Mouse (Mus musculus) CH12.LX (cell line): Measurements from ENCODE around the gene Fam120c. TPM values are rescaled to one million over a fixed set of nuclear protein-coding genes. Genes with fewer than 3 reads are reported as not detected.

Experiments used
- DNase-seq: peaks from one replicate; pipeline ENCODE4 v3.0.0-alpha.2; 2013; ENCODE audit errors: extremely low read depth
- H3K27ac ChIP-seq: 2 replicates; pipeline ENCODE4 v1.5.1; 2012; ENCODE audit warnings: low read depth, mild to moderate bottlenecking, control low read depth, moderate library complexity; ENCODE audit not compliant: insufficient read depth
- H3K27me3 ChIP-seq: replicated peaks from 2 replicates; pipeline ENCODE3; 2012; ENCODE audit warnings: inconsistent platforms
- H3K36me3 ChIP-seq, 2 experiments: replicated peaks in 1 of 2; 2 replicates each; pipeline versions ENCODE3 to v1.6.1; 2012; ENCODE audit warnings: inconsistent platforms in 1 of 2, low read length in 1 of 2, mild to moderate bottlenecking in 1 of 2, mixed read lengths in 1 of 2, moderate library complexity in 1 of 2; ENCODE audit not compliant: control insufficient read depth in 1 of 2, insufficient read depth in 1 of 2
- H3K4me1 ChIP-seq, 2 experiments: 2 replicates each; pipeline ENCODE4 v1.6.1; 2012; ENCODE audit warnings: inconsistent platforms in 1 of 2, moderate library complexity in 1 of 2; ENCODE audit not compliant: insufficient read depth in 2 of 2, control insufficient read depth in 1 of 2
- H3K4me2 ChIP-seq: 2 replicates; pipeline ENCODE4 v1.6.1; 2012; ENCODE audit warnings: low read depth, mild to moderate bottlenecking, control low read depth; ENCODE audit not compliant: poor library complexity, insufficient read depth, severe bottlenecking
- H3K4me3 ChIP-seq, 3 experiments: fragments of 150-350 bp in 1 of 3; sonication (generic) in 1 of 3; replicated peaks in 1 of 3; 2 replicates each; pipeline versions ENCODE3 to v1.5.1; 2011 to 2012; ENCODE audit warnings: low read depth in 2 of 3, low read length in 2 of 3, mild to moderate bottlenecking in 2 of 3, moderate library complexity in 2 of 3, control low read depth in 1 of 3, improper control_type of control experiment in 1 of 3, inconsistent platforms in 1 of 3, mixed read lengths in 1 of 3; ENCODE audit not compliant: poor library complexity in 1 of 3
- H3K79me2 ChIP-seq: replicated peaks from 2 replicates; pipeline ENCODE4 v1.6.1; 2012; ENCODE audit warnings: mild to moderate bottlenecking, moderate library complexity; ENCODE audit not compliant: control insufficient read depth, poor library complexity, insufficient read depth, severe bottlenecking; ENCODE audit errors: extremely low read depth
- H3K9ac ChIP-seq: 2 replicates; pipeline ENCODE4 v1.6.1; 2012; ENCODE audit warnings: low read depth, mild to moderate bottlenecking, control low read depth, moderate library complexity; ENCODE audit not compliant: insufficient read depth
- H3K9me3 ChIP-seq: replicated peaks from 2 replicates; pipeline ENCODE3; 2012; ENCODE audit warnings: low read length, inconsistent platforms, mixed read lengths
- CHD1 ChIP-seq: IDR thresholded peaks from 2 replicates; pipeline ENCODE4 v1.6.1; 2012; ENCODE audit warnings: low read depth, low read length, improper control_type of control experiment, inconsistent platforms
- CHD2 ChIP-seq: IDR thresholded peaks from 2 replicates; pipeline ENCODE4 v1.6.1; 2011; ENCODE audit warnings: low read length, improper control_type of control experiment
- E2F4 ChIP-seq: IDR thresholded peaks from 2 replicates; pipeline ENCODE4 v1.6.1; 2011; ENCODE audit warnings: low read depth, low read length, improper control_type of control experiment; ENCODE audit not compliant: insufficient replicate concordance
- ELF1 ChIP-seq: IDR thresholded peaks from 2 replicates; pipeline ENCODE4 v1.6.1; 2014; ENCODE audit warnings: low read depth, mild to moderate bottlenecking, inconsistent platforms, low read length, improper control_type of control experiment
- EP300 ChIP-seq: IDR thresholded peaks from 2 replicates; pipeline ENCODE4 v1.6.1; 2011; ENCODE audit warnings: low read length, improper control_type of control experiment
- ETS1 ChIP-seq: conservative IDR thresholded peaks from 2 replicates; pipeline ENCODE4 v1.6.1; 2012; ENCODE audit warnings: low read depth, mild to moderate bottlenecking, inconsistent platforms, low read length, improper control_type of control experiment, moderate library complexity
- HCFC1 ChIP-seq: IDR thresholded peaks from 2 replicates; pipeline ENCODE4 v1.6.1; 2012; ENCODE audit warnings: low read depth, mild to moderate bottlenecking, inconsistent platforms, low read length, improper control_type of control experiment
- IRF4 ChIP-seq: IDR thresholded peaks from 2 replicates; pipeline ENCODE4 v1.6.1; 2014; ENCODE audit warnings: low read depth, mild to moderate bottlenecking, inconsistent platforms, low read length, improper control_type of control experiment
- KAT2A ChIP-seq: IDR thresholded peaks from 2 replicates; pipeline ENCODE4 v1.6.1; 2012; ENCODE audit warnings: low read length, improper control_type of control experiment, inconsistent platforms; ENCODE audit not compliant: insufficient replicate concordance
- MAFK ChIP-seq: IDR thresholded peaks from 2 replicates; pipeline ENCODE4 v1.6.1; 2011; ENCODE audit warnings: low read length, improper control_type of control experiment; ENCODE audit not compliant: insufficient replicate concordance
- MAZ ChIP-seq: IDR thresholded peaks from 2 replicates; pipeline ENCODE4 v1.6.1; 2012; ENCODE audit warnings: low read depth, mild to moderate bottlenecking, inconsistent platforms, low read length, improper control_type of control experiment, moderate library complexity
- MEF2A ChIP-seq: IDR thresholded peaks from 2 replicates; pipeline ENCODE4 v1.6.1; 2014; ENCODE audit warnings: low read depth, mild to moderate bottlenecking, inconsistent platforms, low read length, improper control_type of control experiment, borderline replicate concordance
- MXI1 ChIP-seq: IDR thresholded peaks from 2 replicates; pipeline ENCODE4 v1.6.1; 2011; ENCODE audit warnings: mild to moderate bottlenecking, low read depth, low read length, improper control_type of control experiment
- NELFE ChIP-seq: IDR thresholded peaks from 2 replicates; pipeline ENCODE4 v1.6.1; 2011; ENCODE audit warnings: low read depth, low read length, improper control_type of control experiment
- NRF1 ChIP-seq: IDR thresholded peaks from 2 replicates; pipeline ENCODE4 v1.6.1; 2014; ENCODE audit warnings: low read depth, mild to moderate bottlenecking, inconsistent platforms, low read length, improper control_type of control experiment, moderate library complexity
- POLR2A ChIP-seq: IDR thresholded peaks from 2 replicates; pipeline ENCODE4 v1.6.1; 2011; ENCODE audit warnings: low read depth, mild to moderate bottlenecking, improper control_type of control experiment, low read length
- POLR2AphosphoS2 ChIP-seq: IDR thresholded peaks from 2 replicates; pipeline ENCODE4 v1.6.1; 2011; ENCODE audit warnings: low read depth, low read length, improper control_type of control experiment
- RAD21 ChIP-seq: IDR thresholded peaks from 2 replicates; pipeline ENCODE4 v1.6.1; 2011; ENCODE audit warnings: low read depth, mild to moderate bottlenecking, low read length, improper control_type of control experiment, moderate library complexity
- SIN3A ChIP-seq: IDR thresholded peaks from 2 replicates; pipeline ENCODE4 v1.6.1; 2012; ENCODE audit warnings: low read length, improper control_type of control experiment, inconsistent platforms
- TBP ChIP-seq: conservative IDR thresholded peaks from 2 replicates; pipeline ENCODE4 v1.6.1; 2011; ENCODE audit warnings: low read depth, low read length, improper control_type of control experiment
- UBTF ChIP-seq: IDR thresholded peaks from 2 replicates; pipeline ENCODE4 v1.6.1; 2012; ENCODE audit warnings: low read depth, mild to moderate bottlenecking, inconsistent platforms, low read length, improper control_type of control experiment, moderate library complexity
- USF1 ChIP-seq: IDR thresholded peaks from 2 replicates; pipeline ENCODE4 v1.6.1; 2014; ENCODE audit warnings: low read depth, mild to moderate bottlenecking, inconsistent platforms, low read length, improper control_type of control experiment
- ZMIZ1 ChIP-seq: IDR thresholded peaks from 2 replicates; pipeline ENCODE4 v1.6.1; 2012; ENCODE audit warnings: low read depth, mild to moderate bottlenecking, inconsistent platforms, low read length, improper control_type of control experiment
- ZNF384 ChIP-seq: IDR thresholded peaks from 2 replicates; pipeline ENCODE4 v1.6.1; 2012; ENCODE audit warnings: low read depth, low read length, improper control_type of control experiment, inconsistent platforms
- dilution Hi-C: fragments of 300-500 bp; cut with MboI; formaldehyde crosslinking; loops from 2 replicates; pipeline ENCODE4 v1.14.3; 2020; ENCODE audit warnings: low sequenced_read_pairs; ENCODE audit not compliant: extremely low pct_unique_long_range_greater_than_20kb, extremely low pct_ligation_motif_present
- in situ Hi-C: fragments of 300-500 bp; cut with MboI; formaldehyde crosslinking; loops from 3 replicates; pipeline ENCODE4 v1.14.3; 2019; ENCODE audit warnings: low sequenced_read_pairs, low pct_ligation_motif_present, low pct_unique_long_range_greater_than_20kb, mixed read lengths
- polyA plus RNA-seq: library from polyadenylated mRNA; unstranded; fragments of >175 nt; gene quantifications from 2 replicates; pipeline ENCODE4 v1.2.1, GENCODE M21; 2012; ENCODE audit warnings: low read depth; ENCODE audit not compliant: insufficient read length
- total RNA-seq, 2 experiments: library from RNA; depleted of rRNA; stranded (reverse); fragments of 300-350 nt in 1 of 2; fragments of >200 nt in 1 of 2; gene quantifications; 2 replicates each; pipeline ENCODE4 v1.2.3; 2012 to 2014

Fam120c gene
- total RNA-seq (2012; rRNA removed) (0.84 and 1.4 TPM in 2 replicates), total RNA-seq (2014; rRNA removed) (0.20 and 0.24 TPM in 2 replicates), polyA plus RNA-seq (0.53 and 0.67 TPM in 2 replicates)

DNA sequence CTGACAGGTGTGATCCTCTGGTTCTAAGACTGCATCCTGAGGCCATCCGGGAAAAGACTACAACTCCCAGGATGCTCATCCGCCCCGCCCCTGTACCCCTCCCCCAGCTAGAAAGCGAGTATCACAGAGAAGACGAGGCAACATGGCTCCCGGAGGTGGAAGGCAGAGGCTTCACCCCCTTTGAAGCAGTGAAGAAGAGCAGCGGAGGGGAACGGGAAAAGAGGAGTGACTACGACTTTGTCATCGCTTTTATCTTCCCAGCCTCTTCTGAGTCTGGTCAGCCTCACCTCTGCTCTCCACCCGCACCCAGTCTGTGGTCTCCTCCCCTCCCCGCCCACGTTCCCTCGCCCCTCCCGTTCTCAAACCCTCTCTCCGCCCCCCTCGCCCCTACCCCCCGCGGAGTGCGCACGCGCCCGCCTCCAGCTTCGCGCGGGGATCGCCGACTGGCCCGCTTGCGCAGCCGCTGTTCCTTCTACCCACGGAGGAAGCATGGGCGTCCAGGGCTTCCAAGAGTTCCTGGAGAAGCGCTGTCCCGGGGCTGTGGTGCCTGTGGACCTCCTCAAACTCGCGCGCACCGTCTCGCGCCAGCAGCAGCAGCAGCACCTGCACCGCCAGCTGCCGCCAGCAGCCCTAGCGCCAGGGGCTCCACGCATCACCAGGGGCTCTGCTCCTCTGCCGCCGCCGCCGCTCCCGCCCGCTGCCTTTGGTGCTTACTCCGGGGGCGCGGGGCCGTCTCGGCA lies at the start of gene Fam120c:
TSS of gene Fam120c (plus strand) at position 415 of the 740 bp plus-strand sequence.
- TF ChIP-seq CHD2 = peak; percentile 88
- TF ChIP-seq RAD21 = no peak
- peak; percentile 53; the same call in 1 of the 2 replicates for TF ChIP-seq TBP
- TF ChIP-seq UBTF = 0 out of 2 replicates have a peak, but pooled peaks have one; percentile 21
- TF ChIP-seq EP300 = no peak
- peak; percentile 85 for TF ChIP-seq NRF1
- TF ChIP-seq MAZ = peak; percentile 21; the same call in 1 of the 2 replicates
- TF ChIP-seq HCFC1 = peak; percentile 95
- peak; percentile 58 for TF ChIP-seq NELFE
- TF ChIP-seq ZMIZ1 = peak; percentile 16; the same call in 1 of the 2 replicates
- peak; percentile 79; the same call in 1 of the 2 replicates for TF ChIP-seq KAT2A
- TF ChIP-seq MAFK = no peak
- TF ChIP-seq USF1 = no peak
- TF ChIP-seq POLR2A = peak; percentile 67
- dilution Hi-C loops = no loop called here
- H3K27me3 ChIP-seq = no peaks in the 10 kb centered on the region
- peak within 1 kb of the TSS; percentile 65 for H3K9ac ChIP-seq
- no peaks in the 10 kb centered on the region for H3K9me3 ChIP-seq
- H3K4me1 ChIP-seq = peaks cover 0 to 7% of the 10 kb centered on the region in 2 experiments; a peak in 1 of 4 replicates
- H3K4me2 ChIP-seq = peak within 1 kb of the TSS; percentile 82; the same call in 1 of the 2 replicates
- peak within 1 kb of the TSS; percentile 82 for H3K27ac ChIP-seq
- H3K36me3 ChIP-seq = peaks cover 3 to 4% of the 10 kb centered on the region in 2 experiments
- H3K79me2 ChIP-seq = peaks cover 23% of the 10 kb centered on the region
- peak; percentile 82 for DNase-seq
- H3K4me3 ChIP-seq = peak within 1 kb of the TSS; percentile 64 to 81 (median 75)
- in situ Hi-C loops = no loop called here

DNA sequence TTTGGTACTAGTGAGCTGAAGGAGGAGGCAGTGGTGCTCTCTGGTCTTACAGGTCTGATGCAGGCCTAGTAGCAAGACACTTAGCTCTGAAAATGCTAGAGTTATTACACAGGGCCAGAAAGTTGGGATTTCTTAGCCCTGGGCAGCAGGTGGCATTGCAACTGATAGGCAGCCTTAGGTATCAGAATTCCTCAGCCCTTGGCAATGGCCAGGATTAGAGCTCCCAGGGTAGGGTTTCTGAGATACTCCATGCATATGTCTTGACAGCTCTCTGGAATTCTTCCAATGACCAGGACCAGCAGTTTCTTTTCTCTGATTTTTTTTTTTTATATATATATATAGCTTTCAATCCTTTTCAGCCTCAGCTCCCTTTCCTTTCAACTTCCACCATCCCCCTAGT lies 45.6 kb upstream of the Fam120c start:
- no peak for TF ChIP-seq CHD2
- no peak for TF ChIP-seq NELFE
- no peak for TF ChIP-seq SIN3A
- no peak for TF ChIP-seq ELF1
- TF ChIP-seq HCFC1 = no peak
- TF ChIP-seq POLR2A = no peak
- no peak for TF ChIP-seq MEF2A
- TF ChIP-seq ETS1 = no peak
- no peak for TF ChIP-seq KAT2A
- TF ChIP-seq MXI1 = no peak
- TF ChIP-seq E2F4 = no peak
- no peak for TF ChIP-seq EP300
- no peak for TF ChIP-seq RAD21
- TF ChIP-seq IRF4 = no peak
- no peak for TF ChIP-seq CHD1
- TF ChIP-seq POLR2AphosphoS2 = no peak
- no peak for TF ChIP-seq ZNF384
- TF ChIP-seq UBTF = no peak
- Histone ChIP-seq H3K27me3 (no peaks in the 10 kb centered on the region), H3K4me1 (no peaks in the 10 kb centered on the region), H3K9ac (no peak overlapping the region), H3K79me2 (no peaks in the 10 kb centered on the region), H3K4me2 (no peak overlapping the region), H3K9me3 (no peaks in the 10 kb centered on the region), H3K4me3 (no peak overlapping the region), H3K36me3 (no peaks in the 10 kb centered on the region), H3K27ac (no peak overlapping the region)
- dilution Hi-C loops = no loop called here
- in situ Hi-C loops = no loop called here
- no peak for DNase-seq
